Mouse (Mus musculus): Measurements from ENCODE around the gene Btbd35f11. TPM values are rescaled to one million over a fixed set of nuclear protein-coding genes. Genes with fewer than 3 reads are reported as not detected.
"Not testable (repeated sequence)": the region's sequence is repeated elsewhere in the genome, so short reads cannot be mapped to it uniquely, and the experiment has no call there.

Gene Btbd35f11
- polyA plus RNA-seq (2017; shearing (Covaris generic)) = not detected

- not testable (repeated sequence) for ATAC-seq
These were observed at the start of gene Btbd35f11 for GRCm38 (mm10) chrX:3443590-3443989. Gene Btbd35f11 (minus strand): TSS chrX:3443690.

GRCm38 (mm10) chrX:3409946-3410345 is 33.5 kb downstream of the Btbd35f11 start:
- ATAC-seq = not testable (repeated sequence)

Other genes with a start within 250 kb of the Btbd35f11 start
- gene Btbd35f24, start 247.9 kb downstream of the Btbd35f11 start, polyA plus RNA-seq (2017; shearing (Covaris generic)) = not detected

Measured in activated CD4-positive, CD25-positive, alpha-beta regulatory T cell, adult 4 months (primary cell).